Mouse (Mus musculus) embryo, embryonic 10.5 days (tissue): Measurements from ENCODE around the gene Tnks2.
A peak's percentile ranks its signal among the peaks of the same experiment; 100 is the strongest.

Experiments used
- DNase-seq: peaks from one replicate; pipeline ENCODE4 v3.0.0-alpha.2; 2015; ENCODE audit warnings: low spot score

The Tnks2 gene

DNA sequence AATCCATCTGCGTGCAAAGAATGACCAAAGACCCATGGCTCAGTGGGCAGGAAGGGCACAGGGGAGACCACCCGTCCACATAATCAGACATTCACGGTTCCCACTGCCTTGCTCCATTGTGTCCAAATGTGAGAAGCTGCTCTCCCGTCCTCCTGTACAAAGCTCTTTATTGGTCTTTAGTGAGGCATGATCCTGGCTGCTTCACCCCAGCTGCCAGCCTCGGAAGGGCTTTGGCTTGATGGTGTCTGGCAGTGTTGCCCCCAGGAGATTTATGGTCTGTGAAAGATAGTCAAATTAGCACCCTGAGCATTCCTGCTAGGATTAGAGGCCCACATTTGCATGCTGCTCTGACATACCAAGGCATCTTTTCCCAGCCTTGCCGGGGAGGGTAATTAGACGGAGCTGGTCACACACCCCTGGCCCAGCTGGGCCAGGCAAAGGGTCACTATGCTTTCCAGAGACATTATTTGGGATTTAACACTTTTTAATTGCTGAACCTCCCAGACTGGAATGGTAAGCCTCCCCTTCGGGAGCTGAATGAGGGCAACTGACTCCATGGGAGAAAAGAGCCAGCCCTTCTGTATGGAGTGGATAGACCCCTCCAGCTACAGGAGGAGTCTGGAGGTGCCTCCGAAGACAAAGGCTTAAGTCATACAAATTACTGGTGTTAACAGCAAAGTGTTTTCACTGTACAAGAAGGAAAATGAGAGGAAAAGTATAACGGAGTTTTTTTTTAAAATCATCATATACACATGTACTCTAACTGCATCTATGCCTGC, 62.9 kb downstream of the Tnks2 start:
- DNase-seq: peak; percentile 79

DNA sequence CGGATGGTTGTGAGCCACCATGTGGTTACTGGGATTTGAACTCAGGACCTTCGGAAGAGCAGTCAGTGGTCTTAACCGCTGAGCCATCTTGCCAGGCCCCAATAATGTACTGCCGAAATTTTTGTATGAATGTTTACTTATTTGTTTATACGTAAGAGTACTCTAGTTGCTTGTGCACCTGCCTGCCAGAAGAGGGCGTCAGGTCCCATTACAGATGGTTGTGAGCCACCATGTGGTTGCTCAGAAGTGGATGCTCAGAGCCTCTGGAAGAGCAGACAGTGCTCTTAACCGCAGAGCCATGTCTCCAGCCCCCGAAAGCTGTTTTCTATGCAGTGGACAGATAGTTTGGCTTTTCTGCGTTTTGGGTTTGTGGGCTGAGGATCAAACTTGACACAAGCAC, 63.7 kb downstream of the Tnks2 start:
- peak; percentile 60 for DNase-seq

DNA sequence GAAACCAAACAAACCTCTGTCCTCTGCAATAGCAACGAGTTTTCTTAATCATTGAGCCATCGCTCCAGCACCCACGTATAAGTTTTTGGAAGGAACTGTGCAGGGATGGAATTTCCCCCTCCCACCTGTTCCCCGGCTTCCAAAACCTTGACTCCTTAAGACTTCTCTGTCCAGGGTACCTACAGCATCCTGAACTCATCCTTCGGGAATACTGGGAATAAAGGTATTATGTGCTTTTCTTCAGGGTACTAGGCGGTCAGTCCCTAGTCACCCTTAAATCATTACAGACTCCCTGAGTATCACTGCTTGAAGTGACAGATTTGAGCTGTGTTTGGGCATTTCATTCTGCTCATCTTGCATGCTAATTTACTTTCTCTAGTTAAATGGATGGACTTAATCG, 69.3 kb downstream of the Tnks2 start:
- DNase-seq: peak; percentile 43

DNA sequence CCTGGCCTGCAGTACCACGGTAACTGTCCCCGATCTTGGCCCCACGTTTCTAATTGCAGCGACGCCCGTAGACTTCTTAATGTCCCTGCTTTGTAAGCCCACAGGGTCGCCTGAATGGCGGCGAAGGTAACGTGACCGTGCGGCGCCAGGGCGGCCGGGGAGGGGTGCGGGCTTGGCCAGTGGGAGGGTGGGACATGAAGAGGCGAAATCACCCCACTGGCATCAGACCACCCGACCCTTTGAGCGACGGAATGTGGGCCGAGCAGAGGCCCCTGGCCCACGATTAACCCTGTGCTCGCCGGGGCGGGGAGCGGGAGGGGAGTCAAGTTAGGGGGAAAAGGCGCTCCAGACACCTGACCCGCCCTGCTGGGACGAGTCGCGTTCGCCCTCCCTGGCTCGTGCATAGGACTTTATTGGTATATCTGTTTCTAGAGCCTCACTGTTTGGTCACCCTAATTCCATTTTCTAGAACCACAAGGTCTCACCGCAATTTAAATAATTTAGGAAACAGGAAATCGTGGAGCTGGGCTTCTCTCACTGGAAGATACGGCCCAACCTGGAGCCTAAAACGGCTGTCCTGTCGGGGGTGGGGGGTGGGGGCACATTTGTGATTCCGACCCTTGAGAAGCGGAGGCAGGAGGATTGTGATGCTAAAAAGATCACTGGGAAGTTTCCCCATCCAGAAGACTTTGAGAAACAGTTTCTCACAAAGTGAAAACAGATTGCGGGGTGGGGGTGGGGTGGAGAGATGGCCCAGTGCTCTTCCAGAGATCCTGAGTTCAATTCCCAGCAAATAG, 70.4 kb downstream of the Tnks2 start:
- peak; percentile 92 for DNase-seq

DNA sequence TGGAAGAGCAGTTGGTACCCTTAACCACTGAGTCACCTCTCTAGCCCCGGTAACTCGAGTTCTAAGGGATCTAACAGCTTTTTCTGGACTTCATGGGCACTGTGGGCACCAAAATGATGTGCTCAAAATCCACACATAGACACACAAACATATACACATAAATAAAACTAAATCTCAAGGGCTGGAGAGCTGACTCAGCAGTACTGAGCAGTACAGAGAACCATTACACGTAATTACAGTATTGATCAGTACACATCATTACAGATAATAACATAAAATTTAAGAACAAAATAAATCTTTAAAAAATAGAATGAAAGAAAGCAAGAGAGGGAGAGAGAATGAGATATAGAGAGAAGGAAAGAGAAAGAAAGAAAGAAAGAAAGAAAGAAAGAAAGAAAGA, 75.1 kb downstream of the Tnks2 start:
- DNase-seq: no peak

DNA sequence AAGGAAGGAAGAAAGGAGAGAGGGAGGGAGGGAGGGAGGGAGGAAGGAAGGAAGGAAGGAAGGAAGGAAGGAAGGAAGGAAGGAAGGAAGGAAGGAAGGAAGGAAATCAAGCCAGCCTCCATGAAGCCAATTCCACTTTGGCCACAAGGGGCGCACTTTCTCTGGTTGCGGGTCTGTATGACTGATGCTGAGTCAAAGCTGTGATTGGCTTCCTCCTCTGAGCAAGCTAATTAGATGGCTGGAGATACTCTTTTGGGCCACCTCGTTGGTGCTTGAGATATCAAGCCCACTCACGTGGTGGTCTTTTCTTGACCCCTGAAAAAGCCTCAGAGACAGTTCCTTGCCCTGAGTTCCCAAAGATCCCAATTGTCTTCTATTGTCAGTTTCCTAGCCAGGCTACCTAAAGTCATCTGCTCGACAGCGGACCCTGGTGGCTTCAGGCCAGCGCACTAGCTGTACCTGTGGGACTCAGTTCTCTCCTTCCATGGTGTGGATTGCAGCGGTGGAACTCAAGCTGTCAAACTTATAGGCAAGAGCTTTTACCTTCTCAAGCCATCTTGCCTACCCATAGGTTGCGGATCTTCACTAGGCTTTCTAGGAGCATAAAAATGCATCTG, 75.8 kb downstream of the Tnks2 start:
- peak; percentile 84 for DNase-seq

DNA sequence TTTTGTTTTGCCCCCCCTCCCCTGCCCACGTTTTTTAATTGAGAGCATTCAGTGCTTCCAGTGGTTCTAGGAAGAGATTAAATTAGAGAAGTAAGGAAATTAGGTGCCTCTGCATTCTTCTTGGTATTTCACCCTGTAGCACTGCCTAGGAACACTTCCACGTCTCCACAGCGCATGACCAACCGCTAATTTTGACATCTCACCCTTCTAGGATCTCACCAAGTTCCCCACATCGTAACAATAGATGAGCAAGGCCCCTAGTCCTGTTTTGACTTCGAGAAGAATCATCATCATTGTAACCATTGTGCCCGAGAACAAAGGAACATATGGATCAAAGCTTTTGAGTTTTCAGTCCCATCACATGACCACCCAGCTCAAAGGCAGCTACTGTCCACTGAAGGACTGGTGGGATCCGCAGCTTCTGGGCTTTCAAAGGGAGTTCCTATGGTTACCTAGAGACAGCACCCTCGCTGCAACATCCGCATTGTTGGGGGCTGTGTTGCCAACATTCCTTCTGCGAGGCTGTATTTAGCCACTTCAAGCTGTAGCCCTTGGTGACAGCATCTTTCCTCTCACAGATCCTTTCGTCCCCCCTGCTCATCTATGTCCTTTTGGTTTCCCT, 76.5 kb downstream of the Tnks2 start:
- DNase-seq: peak; percentile 81

DNA sequence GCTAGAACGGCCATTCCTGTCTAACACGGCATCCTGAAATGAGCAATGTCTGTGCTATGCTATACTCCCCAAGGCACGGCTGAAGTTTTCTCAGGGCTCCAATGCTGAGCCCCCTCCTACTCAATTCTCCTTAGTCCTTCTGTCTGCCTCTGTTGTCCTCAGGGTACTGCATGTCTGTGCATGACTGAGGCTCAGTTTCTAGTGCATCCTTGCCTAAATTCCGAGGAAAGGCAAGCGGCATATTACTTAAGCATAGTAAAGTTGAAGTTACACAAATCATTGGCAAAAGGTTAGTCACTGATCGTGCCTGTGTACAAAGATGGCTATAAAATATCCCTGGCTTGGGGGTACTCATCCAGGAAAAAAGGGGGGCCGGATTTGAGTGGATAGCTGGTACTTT, 79.0 kb downstream of the Tnks2 start:
- DNase-seq: no peak

DNA sequence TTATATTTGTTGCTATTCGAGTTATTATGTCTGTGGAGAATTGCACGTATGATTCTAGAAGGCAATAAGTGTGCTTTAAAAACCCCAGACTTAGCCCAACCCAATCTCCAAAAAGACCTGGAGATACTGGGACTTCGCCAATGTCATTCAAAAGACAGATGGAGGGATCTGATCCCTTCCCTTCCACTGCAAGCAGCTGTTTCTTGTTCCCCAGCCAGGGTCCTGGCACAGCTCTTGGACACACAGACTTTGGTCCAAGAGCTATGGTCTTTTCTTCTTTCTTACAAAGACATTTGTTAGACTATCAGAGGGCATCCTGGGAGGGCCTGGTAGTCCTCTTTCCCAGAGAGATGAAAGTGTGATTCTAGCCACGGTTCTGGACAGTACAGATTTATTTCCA, 82.2 kb downstream of the Tnks2 start:
- no peak for DNase-seq

DNA sequence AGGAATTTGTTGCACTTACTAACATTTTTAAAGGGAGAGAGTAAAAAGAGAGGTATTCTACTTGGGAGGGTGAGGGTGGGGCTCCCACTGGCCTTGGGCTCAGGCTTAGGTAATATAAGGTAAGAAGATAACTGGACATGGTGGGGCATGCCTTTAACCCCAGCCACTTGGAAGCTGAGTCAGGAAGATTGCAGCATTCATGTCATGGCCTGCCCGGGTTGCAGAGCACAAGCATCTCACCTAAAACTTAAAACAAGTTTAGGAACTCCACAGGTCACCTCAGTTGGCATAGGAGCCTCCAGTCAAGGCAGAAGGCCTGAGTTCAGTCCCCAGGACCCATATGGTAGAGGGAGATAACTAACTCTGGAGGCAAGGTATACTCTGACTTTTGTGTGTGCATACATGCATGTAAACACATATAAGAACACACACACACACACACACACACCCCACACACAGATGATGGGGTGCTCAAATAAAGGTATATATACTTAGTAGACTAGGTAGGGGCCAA, 82.9 kb downstream of the Tnks2 start:
- DNase-seq: no peak

DNA sequence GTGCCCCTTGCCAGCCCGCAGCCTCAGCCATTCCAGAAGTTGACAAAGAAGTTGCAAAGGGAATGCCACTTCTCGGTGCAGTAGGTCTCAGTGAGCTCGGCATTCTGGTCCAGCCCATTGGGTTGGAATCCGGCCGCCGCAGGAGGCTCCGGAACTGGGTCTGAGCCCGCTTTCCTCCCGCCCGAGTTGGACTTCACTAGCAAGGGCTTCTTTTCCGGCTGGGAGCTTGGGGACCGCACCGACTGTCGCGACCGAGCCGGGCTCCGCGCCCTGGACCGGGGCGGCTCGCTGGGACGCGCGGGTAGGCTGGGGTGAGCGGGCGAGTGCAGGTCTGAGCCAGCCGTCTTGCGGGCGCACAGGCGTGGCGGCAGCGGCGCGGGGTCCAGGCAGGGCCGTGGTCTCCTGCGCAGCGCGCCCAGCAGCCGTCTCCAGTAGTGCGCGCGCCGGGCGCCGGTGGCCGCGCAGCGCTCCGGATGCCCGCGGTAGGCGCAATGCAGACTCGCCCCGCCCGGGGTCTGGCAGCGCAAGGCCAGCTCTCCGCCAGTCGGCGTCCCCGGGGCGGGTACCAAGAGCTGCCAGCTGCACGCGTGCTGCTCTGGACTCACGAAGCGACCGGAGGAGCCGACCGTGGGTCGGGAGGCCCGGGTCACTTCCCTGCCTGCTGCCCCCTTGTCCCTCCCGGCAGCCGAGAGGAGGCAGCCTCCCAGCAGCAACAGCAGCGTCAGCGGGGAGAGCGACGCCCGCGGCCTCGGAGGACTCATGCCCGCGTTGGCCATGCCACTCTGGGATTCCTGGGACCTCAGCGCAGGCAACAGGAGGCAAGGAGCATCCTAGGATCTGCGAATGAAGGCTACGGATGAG, 84.6 kb downstream of the Tnks2 start:
- peak; percentile 84 for DNase-seq

DNA sequence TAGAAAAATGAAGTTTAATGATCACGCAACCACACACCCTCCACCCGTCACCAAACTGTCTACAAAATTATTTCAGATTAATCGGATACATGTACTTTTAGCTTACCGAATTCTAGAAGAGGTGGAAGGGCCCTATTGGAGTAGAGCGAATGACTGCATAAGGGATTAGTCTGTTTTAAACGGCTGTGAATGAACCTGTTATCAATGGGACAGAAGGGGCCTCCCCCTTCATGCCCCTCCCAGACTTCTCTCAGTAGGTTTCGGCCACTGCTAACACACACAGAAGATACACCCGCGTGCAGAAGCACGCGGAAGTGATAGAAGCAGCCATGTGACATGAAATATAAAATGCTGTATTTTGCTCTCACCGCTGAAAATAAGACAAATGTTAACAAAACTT, 85.4 kb downstream of the Tnks2 start, which contains the start of gene Fgfbp3:
Gene Fgfbp3, minus strand, starts transcription at position 150 of the 400 bp plus-strand sequence.
- DNase-seq: peak; percentile 73

DNA sequence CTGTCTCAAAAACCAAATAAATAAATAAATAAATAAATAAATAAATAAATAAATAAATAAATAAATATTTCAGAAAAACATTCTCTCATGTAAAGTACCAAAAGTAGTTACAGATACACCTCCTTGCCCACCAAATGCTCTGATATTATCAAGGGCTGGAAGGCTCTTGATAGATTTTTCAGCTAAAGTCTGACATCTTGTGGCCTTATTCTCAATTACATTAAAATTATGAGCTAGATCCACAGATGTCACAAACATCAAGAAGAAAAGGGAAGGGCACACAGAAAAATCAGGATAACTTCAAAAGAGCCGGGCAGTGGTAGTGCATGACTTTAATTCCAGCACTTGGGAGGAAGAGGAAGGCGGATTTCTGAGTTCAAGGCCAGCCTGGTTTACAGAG, 88.0 kb downstream of the Tnks2 start:
- DNase-seq: peak; percentile 82

DNA sequence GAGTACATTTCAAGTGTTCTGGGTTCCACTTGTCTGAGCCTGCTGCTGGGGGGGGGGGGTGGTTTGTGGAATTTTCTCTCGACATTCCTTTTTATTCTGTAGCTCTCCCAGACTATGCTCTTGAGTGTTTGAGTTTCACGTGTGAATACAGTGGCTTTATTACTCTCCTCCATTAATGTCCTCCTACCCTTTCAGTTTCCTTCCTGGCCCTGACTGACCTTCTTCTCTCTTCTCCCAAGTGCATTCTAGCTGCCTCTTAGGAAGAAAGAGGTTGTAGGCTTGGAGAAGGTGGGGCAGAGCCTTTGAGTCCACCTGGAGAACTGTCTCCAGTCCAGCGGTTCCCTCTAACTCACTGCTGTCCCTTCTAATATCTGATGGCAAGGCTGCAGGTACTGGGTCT, 88.9 kb downstream of the Tnks2 start:
- no peak for DNase-seq

DNA sequence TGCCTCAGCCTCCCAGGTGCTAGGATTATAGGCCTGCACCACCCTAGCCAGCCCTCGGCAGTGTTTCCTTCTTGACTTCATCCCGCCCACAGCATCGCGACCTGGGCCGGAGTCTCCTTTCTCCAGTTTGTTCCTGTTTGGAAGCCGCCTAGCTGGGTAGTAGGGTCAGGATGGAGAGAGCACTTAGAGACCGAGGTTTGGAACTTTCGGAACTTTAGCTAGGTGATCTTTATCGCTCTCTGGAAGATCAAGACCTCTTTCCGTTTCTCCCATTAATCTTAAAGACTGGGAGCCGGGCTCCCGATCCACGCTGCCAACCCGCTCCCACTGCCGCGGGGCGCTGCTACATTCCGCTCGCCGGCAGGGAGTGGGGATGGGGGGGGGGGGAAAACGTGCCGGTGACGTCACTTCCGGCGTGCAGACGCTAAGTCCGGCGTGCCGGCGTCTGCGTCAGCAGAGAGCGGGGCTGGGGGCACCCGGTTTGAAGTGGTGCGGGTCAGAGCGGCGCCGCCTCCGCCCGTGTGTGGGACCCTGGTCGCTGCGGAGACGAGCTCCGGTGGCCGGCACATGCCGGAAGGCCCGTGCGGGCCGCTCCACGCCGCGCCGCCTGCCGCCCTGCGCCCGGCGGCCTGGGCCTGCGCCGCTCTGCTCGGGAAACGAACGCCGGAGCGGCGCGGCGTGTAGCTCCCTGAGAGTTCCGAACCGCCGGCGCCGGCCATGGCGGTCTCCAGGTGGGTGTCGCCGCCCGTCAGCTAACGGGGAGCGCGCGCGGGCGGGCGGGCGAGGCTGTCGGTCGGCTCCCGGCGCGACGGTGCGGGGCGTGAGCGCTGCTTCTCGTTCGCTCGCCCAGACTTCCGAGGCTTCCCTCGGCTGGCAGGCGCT, 91.9 kb downstream of the Tnks2 start, which contains the start of gene Btaf1:
Gene Btaf1, plus strand, starts transcription at position 409 of the 882 bp plus-strand sequence.
- DNase-seq: peak; percentile 93

DNA sequence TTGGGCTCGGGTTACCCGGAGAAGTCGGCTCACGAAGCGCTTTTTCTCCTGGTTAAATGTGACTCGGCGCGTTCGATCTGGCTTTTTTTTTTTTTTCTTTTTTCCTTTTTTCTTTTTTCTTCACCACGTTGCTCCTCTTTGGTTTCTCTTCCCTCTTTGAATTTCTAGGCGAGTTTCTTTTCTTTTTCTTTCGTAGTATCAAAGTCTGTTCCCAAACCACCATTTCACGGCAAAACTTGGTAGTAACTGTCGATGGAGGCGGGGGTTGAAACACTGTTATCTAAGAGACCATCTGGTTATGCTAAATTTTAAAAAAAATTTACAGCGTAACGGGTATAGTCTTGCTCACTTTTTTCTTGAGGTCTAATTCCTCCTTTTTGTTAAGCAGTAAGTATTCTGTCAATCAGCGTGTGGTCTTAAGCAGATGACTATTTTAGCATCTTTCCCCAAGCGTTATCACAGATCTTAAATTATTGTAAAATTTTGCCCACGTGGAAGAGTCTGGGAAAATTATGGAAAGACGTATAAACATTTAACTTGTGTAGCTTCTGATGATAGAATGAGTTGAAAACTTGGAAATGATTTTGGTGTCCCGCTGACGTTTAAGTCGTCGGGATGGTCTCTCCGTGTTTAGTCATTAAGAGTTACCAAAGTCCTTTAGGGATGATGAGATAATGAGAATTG, 92.7 kb downstream of the Tnks2 start:
- DNase-seq: no peak

DNA sequence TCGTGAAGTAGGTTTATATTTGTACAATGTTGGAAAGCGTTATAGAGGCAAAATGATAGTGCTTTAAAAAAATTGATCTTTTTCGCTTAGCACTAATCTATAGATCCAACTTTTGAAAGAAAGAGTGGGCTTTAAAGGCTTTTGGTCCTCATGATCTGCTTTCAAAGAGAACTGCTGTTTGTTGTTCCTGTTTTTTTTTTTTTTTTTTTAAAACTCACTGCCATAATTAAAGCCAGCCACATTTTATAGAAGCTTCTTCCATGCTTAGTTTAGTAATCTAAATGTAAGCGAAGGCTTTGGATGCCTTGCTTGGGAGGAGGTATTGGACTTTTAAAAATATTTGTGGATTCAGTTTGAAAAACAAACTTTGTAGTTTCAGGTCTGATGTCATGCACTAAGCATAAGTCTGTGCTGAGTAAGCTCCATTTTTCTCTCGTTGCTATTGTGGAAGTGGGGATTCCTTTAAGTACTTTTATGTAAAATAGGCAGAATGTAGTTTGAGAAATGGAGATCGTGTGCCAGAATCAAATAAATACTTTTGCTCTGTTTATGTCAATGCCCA, 93.8 kb downstream of the Tnks2 start:
- no peak for DNase-seq

DNA sequence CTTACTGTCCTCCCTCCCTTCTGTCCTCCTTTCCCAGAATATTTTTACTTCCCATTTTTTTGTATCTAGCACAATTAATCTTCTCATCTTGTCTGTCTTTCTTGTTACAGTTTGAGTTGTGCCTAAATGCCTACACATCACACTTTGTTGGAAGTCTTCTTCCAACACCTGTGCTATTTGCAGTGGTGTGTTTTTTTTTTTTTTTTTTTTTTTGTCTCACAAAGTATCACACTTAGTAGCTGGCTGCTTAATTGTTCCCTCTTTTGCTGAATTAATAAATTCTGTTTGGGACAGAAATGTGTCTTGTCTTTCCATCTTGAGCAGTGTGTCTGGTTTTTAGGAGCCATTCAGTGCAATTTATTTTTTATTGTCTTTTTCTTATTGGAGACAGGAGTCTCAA, 95.8 kb downstream of the Tnks2 start:
- DNase-seq: no peak

DNA sequence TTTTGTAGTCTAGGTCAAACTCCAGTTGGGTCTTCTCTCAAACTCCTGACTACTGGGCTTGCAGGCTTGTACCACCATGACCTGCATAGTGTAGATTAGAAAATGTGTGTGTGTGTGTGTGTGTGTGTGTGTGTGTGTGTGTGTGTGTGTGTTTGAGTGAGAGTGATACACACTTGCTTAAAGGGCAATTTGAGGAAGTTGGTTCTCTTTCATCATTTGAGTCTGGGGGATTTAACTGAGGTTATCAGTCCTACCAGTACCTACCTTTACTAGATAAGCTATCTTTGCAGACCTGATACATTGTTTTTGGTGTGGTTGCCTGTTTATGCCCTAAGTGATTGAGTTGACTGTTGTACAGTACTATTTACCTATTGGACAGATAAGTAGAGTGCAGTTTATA, 98.1 kb downstream of the Tnks2 start:
- no peak for DNase-seq
